Mouse (Mus musculus) hindbrain, postnatal 0 days (tissue): ENCODE measurements around the gene Plcl2. TPM values are rescaled to one million over a fixed set of nuclear protein-coding genes. Genes with fewer than 3 reads are reported as not detected.
"Not testable (repeated sequence)": the region's sequence is repeated elsewhere in the genome, so short reads cannot be mapped to it uniquely, and the experiment has no call there.

ENCODE experiments used
- ATAC-seq: fragments of 200-750 bp; cut with Nextera tagmentation; 2 replicates; pipeline ENCODE4 v1.8.0; 2017; ENCODE audit warnings: mild to moderate bottlenecking, moderate TSS enrichment, moderate library complexity
- DNase-seq: peaks from one replicate; pipeline ENCODE4 v3.0.0-alpha.2; 2015; ENCODE audit warnings: low spot score
- H3K27ac ChIP-seq: fragments of 300-500 bp; sonication (generic); 2 replicates; pipeline ENCODE4 v1.5.1; 2014; ENCODE audit warnings: mild to moderate bottlenecking
- H3K27me3 ChIP-seq: fragments of 300-500 bp; sonication (generic); 2 replicates; pipeline ENCODE4 v1.6.1; 2014; ENCODE audit warnings: low read length, mixed read lengths; ENCODE audit not compliant: insufficient read depth
- H3K36me3 ChIP-seq: fragments of 300-500 bp; sonication (generic); 2 replicates; pipeline ENCODE4 v1.6.1; 2014; ENCODE audit warnings: low read length, mixed read lengths; ENCODE audit not compliant: insufficient read depth
- H3K4me1 ChIP-seq: fragments of 300-500 bp; sonication (generic); 2 replicates; pipeline ENCODE4 v1.6.1; 2014; ENCODE audit warnings: antibody characterized with exemption, low read length, mixed read lengths; ENCODE audit not compliant: insufficient read depth
- H3K4me2 ChIP-seq: fragments of 300-500 bp; sonication (generic); 2 replicates; pipeline ENCODE4 v1.6.1; 2014; ENCODE audit warnings: low read depth, mild to moderate bottlenecking, low read length, moderate library complexity, mixed read lengths
- H3K4me3 ChIP-seq: fragments of 300-500 bp; sonication (generic); 2 replicates; pipeline ENCODE4 v1.5.1; 2014; ENCODE audit warnings: low read length
- H3K9ac ChIP-seq: fragments of 300-500 bp; sonication (generic); replicated peaks from 2 replicates; pipeline ENCODE4 v1.6.1; 2014; ENCODE audit warnings: mild to moderate bottlenecking, low read length, moderate library complexity, mixed read lengths
- H3K9me3 ChIP-seq: fragments of 300-500 bp; sonication (generic); 2 replicates; pipeline ENCODE4 v1.6.1; 2016; ENCODE audit warnings: low read length, mixed read lengths
- CTCF ChIP-seq: IDR thresholded peaks from 2 replicates; pipeline ENCODE4 v1.5.1; 2016; ENCODE audit warnings: antibody characterized with exemption, control low read depth, low read depth
- WGBS: fragments of 180-500 bp; shearing (Covaris S2); extraction: QIAGEN DNeasy Blood & Tissue Kit; methylation state at CpG from one replicate; pipeline ENCODE4 v1.1.7; 2014; 5-methylcytosine and 5-hydroxymethylcytosine counted together
- polyA plus RNA-seq: library from polyadenylated mRNA; unstranded; fragments of >200 nt; fragmentation: Nextera tagmentation; extraction: Ambion mirVana; gene quantifications from 2 replicates; pipeline ENCODE4 v1.2.1, GENCODE M21; 2015
- total RNA-seq: library from RNA; depleted of rRNA; stranded (reverse); fragments of >200 nt; gene quantifications from 2 replicates; pipeline ENCODE4 v1.2.3, GENCODE M21; 2014

Plcl2 gene
- total and polyA plus RNA-seq, 2 experiments from 2014 or later: 8.3 to 41.2 TPM

GRCm38 (mm10) chr17:50620794-50621537 lies 111.8 kb downstream of the Plcl2 start:
- no peaks in the 10 kb centered on the region for H3K9me3 ChIP-seq
- ATAC-seq: no peak
- DNase-seq: no peak
- no peak overlapping the region for H3K4me2 ChIP-seq
- 95% methylated on average over 7 of the region's 7 CpGs for WGBS
- no peak overlapping the region for H3K27ac ChIP-seq
- H3K9ac ChIP-seq: no peak overlapping the region
- H3K4me3 ChIP-seq: no peak overlapping the region
- H3K36me3 ChIP-seq: no peaks in the 10 kb centered on the region
- no peaks in the 10 kb centered on the region for H3K27me3 ChIP-seq
- no peaks in the 10 kb centered on the region for H3K4me1 ChIP-seq
- no peak for TF ChIP-seq CTCF

- DNase-seq (no peak), ATAC-seq (no peak)
- no peak overlapping the region for H3K4me2 ChIP-seq
- H3K4me3 ChIP-seq: no peak overlapping the region
- no peaks in the 10 kb centered on the region for H3K36me3 ChIP-seq
- no peak for TF ChIP-seq CTCF
- no peaks in the 10 kb centered on the region for H3K4me1 ChIP-seq
- H3K9me3 ChIP-seq: no peaks in the 10 kb centered on the region
- H3K27ac ChIP-seq: no peak overlapping the region
- 68% methylated on average over 3 of the region's 3 CpGs for WGBS
- H3K9ac ChIP-seq: no peak overlapping the region
- no peaks in the 10 kb centered on the region for H3K27me3 ChIP-seq
These were observed 112.8 kb downstream of the Plcl2 start for GRCm38 (mm10) chr17:50621996-50622395.

- Histone ChIP-seq H3K4me2 (no peak overlapping the region), H3K27me3 (no peaks in the 10 kb centered on the region), H3K9ac (no peak overlapping the region), H3K4me1 (no peaks in the 10 kb centered on the region), H3K4me3 (no peak overlapping the region), H3K9me3 (no peaks in the 10 kb centered on the region), H3K36me3 (no peaks in the 10 kb centered on the region), H3K27ac (no peak overlapping the region)
- WGBS: 89% methylated on average over 4 of the region's 4 CpGs
- ATAC-seq (no peak), DNase-seq (no peak)
- no peak for TF ChIP-seq CTCF
These were observed 116.4 kb downstream of the Plcl2 start for GRCm38 (mm10) chr17:50625584-50625983.

GRCm38 (mm10) chr17:50627658-50628057 lies 118.5 kb downstream of the Plcl2 start:
- H3K27me3 ChIP-seq: no peaks in the 10 kb centered on the region

GRCm38 (mm10) chr17:50628716-50629115 lies 119.5 kb downstream of the Plcl2 start:
- no peak overlapping the region for H3K27ac ChIP-seq
- peak; percentile 56 for DNase-seq
- no peak overlapping the region for H3K4me3 ChIP-seq
- no peak overlapping the region for H3K9ac ChIP-seq
- no peaks in the 10 kb centered on the region for H3K9me3 ChIP-seq
- H3K36me3 ChIP-seq: no peaks in the 10 kb centered on the region
- H3K4me1 ChIP-seq: no peaks in the 10 kb centered on the region
- no peaks in the 10 kb centered on the region for H3K27me3 ChIP-seq
- no peak overlapping the region for H3K4me2 ChIP-seq
- ATAC-seq: no peak
- TF ChIP-seq CTCF: peak; percentile 63

More at GRCm38 (mm10) chr17:50627658-50628057, 118.5 kb downstream of the Plcl2 start:
- no peaks in the 10 kb centered on the region for H3K9me3 ChIP-seq
- H3K9ac ChIP-seq: no peak overlapping the region
- no peak for TF ChIP-seq CTCF
- DNase-seq: no peak
- H3K4me1 ChIP-seq: no peaks in the 10 kb centered on the region
- no peaks in the 10 kb centered on the region for H3K36me3 ChIP-seq
- no peak overlapping the region for H3K4me2 ChIP-seq
- no peak overlapping the region for H3K27ac ChIP-seq
- H3K4me3 ChIP-seq: no peak overlapping the region
- ATAC-seq: peak; percentile 51; the same call in 1 of the 2 replicates
- 97% methylated on average over 3 of the region's 3 CpGs for WGBS

- DNase-seq, ATAC-seq, H3K4me2 ChIP-seq, H3K27ac ChIP-seq, H3K4me3 ChIP-seq, H3K36me3 ChIP-seq, H3K27me3 ChIP-seq, H3K4me1 ChIP-seq, H3K9me3 ChIP-seq, H3K9ac ChIP-seq: not testable (repeated sequence)
These were observed 121.8 kb downstream of the Plcl2 start for GRCm38 (mm10) chr17:50630992-50631391.

GRCm38 (mm10) chr17:50634008-50634871 lies 125.0 kb downstream of the Plcl2 start:
- Histone ChIP-seq H3K27ac (no peak overlapping the region), H3K9ac (no peak overlapping the region), H3K4me3 (no peak overlapping the region), H3K4me2 (no peak overlapping the region), H3K27me3 (no peaks in the 10 kb centered on the region), H3K36me3 (no peaks in the 10 kb centered on the region), H3K9me3 (no peaks in the 10 kb centered on the region), H3K4me1 (no peaks in the 10 kb centered on the region)
- WGBS: 81% methylated on average over 7 of the region's 7 CpGs
- DNase-seq (no peak), ATAC-seq (no peak)
- TF ChIP-seq CTCF: no peak
